Mouse (Mus musculus): Measurements from ENCODE around the gene Actn4.

Gene Actn4

DNA sequence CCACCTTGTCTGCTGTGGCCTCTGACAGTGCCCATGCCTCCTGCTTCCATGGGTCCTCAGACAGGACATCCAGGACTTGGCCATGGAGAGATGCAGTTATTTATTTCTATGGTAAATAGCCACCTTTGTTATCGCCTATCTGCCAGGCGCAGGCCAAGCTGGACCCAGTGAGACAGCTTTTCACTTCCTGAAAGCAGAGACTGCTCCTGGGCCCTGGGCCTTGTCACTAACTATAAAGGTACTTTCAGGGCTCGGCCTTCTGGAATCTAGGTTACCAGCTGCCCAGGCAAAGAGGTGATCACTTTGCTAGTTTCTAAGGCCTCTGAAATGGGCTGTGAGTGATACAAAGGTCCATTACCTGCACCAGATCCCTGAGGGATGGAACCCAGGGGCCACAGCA is 37.3 kb downstream of the Actn4 start:
- no peak for DNase-seq (ENCODE audit: low spot score)

DNA sequence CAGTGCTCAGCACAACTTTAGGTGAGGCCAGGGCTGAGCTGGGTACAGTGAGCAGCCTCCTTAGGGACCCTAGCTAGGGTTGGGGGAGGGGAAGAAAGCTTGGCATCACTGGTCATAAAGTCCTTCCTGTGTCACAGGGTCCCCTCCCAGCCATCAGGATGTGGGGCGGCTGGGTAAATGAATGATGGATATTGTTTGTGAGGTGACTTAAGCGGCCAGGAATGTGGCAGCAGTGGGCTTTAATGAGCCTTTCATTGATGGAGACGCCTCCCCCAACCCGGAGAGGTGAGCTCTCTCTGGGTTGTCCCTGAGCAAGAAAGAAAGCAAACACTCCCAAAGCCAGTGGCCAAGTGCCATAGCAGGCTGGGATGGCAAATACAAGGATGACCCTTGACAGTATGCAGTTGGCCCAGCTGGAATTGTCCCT is 38.3 kb downstream of the Actn4 start:
- no peak for DNase-seq (ENCODE audit: low spot score)

DNA sequence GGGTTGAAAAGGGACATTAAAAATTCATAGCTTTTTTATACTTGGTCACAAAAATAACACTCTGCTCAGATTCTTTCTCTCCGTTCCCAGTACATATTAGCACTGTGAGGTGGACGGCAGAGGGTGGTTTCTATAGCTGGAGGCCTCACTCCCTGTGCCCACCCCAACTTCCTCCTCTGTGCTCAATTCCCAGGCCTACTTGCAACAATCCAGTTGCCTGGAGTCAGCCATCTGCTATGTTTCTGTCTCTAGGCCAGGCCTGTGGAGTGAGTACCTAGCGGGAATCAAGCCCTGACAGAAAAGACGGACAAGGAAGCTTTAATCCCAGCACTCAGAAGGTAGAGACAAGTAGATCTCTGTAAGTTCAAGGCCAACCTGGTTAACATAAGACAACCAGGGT is 39.5 kb downstream of the Actn4 start:
- no peak for DNase-seq (ENCODE audit: low spot score)

DNA sequence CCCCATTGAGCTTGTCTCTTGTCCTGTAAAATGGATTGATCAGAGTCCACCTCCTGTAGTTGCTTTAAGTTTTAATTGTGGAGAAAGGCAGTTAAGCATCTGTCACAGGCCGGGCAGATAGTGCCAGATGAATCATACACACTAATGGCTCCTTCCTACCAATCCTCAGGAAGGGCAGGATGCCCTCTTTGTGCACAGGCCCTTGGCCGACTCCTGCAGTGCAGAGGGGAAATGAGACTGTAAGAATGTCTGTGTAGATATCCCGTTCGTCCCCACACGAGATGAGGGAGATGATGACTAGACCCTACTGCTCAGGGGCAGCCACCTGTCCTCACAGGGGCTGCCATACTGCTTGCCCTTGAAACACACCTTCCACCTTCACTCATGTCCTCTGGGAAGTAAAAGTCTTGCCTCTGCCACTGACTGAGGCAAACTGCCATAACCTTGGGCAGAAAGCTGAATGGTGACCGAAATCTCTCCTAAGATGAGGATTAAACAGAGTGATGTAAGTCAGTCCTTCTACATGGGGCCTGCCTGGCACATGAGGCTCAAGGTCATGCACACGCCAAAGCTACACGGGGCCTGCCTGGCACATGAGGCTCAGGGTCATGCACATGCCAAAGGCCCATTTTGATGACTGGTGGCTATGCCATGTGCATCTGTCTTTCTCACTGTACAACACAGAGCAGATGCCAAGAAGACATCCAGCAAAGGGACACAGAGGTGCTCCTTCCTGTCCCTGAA is 40.2 kb downstream of the Actn4 start:
- DNase-seq (ENCODE audit: low spot score): no peak

DNA sequence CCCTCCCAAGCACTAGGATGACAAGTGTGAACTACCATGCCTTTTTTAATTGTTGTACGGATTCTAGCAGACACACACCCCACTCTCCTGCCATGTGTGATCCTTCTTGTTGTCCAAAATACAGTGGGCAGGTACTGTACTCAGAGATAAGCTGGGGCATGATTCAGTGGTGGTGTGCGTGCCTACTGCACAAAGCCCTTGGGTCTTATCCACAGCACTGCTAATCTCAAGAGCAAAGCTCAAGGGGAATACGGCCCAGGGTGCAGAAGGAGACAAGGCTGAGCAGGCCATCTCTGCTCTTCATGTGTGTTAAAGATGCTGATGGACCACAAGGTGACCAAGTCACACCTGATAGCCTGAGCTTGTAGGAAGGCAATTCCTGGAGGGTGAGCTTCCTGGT is 41.0 kb downstream of the Actn4 start:
- no peak for DNase-seq (ENCODE audit: low spot score)

DNA sequence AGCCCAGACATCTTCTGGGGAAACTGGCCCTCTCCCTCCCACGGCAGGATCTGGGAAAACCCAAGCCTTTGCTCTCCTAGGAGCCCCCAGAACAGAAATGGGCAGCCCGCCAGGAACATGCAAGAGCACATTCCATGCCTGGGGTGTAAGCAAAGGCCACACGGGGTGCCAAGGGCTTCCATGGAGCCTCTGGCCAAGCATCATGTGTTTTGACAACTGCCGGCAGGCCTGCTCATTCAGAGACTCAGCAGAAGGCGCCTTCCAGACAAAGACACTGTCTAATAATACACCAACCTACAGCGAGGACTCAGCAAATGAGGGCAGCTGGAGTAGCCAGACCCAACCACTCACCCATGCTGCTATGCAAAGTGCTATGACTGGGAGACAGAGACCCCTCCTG is 42.3 kb downstream of the Actn4 start:
- peak; percentile 65 for DNase-seq (ENCODE audit: low spot score)

DNA sequence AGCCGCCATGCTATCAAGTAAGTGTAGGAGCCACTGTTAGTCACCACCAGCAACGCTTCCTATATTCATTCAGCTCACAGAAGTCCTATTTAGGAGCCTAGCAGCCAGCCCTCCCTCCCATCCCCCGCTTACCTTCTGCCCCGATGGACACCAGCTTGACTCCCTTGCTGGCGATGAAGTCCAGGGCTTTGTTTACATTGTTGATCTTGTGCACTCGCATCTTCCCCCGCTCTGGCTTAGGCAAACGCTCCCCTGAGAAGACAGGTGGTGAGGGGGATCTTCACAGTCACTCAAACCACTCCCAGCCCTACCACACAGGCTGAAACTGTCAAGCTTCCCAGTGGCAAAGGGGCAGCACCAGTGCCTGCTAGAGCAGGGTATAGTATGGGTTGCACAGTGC is 43.6 kb downstream of the Actn4 start:
- DNase-seq (ENCODE audit: low spot score): no peak

DNA sequence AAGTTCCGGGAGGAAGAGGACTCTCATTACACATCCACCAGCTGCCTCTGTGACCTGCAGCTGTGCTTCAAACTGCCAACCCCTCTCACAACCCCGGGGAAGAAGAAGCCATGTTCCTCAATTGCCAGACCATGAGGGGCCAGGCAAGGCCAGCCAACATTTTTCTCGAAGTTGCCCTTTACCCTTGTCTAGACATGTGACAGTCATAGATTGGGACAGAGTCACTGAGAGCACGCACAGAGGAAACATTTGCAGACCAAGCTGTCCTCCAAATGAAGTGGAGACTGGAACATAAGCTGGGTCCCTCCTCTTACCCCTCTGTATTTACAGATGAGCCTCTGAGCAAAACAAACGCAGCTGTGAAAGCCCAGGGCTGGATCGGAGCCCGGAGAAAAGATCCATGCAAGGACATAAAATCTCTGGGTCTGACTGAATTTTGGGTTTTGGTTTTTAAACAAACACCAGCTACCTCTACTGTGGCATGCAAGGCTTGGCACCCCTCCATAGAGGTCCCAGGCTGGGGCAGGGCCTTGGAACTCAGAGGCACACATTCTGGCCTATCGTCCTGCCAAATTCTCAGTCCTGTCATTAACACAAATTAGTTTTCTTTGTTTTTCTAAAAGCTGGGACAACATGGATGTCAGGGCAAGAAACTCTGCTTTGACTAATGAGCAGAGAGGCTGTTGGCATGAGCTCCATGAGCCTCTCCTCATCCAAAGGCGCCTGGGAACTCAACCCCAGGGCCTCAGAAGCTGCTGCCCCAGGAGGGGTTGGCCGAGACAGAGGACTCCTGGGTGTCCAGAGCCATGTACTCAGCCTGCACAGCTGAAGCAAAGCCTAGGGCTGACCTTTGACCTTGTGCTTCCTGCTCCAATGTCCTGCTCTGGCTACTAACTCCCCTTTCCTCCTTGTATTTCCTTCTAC is 44.4 kb downstream of the Actn4 start:
- DNase-seq (ENCODE audit: low spot score): peak; percentile 62

DNA sequence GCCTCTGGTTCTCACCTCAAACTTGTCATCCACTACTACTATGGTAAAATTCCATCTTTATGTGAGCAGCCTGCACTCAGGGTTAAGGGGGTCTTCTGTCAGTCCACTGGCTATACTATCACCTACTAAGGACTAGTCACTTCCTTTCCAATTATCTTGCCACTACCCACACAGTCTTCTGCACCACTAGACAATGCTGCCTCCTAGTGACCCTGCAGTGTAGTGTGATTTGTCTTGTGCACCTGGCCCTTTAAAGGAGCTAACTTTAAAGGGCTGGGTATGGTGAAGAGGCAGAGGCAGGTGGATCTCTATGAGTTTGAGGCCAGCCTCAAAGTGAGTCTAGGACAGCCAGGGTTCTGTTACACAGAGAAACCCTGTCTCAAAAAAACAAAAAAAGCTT is 45.6 kb downstream of the Actn4 start:
- no peak for DNase-seq (ENCODE audit: low spot score)

DNA sequence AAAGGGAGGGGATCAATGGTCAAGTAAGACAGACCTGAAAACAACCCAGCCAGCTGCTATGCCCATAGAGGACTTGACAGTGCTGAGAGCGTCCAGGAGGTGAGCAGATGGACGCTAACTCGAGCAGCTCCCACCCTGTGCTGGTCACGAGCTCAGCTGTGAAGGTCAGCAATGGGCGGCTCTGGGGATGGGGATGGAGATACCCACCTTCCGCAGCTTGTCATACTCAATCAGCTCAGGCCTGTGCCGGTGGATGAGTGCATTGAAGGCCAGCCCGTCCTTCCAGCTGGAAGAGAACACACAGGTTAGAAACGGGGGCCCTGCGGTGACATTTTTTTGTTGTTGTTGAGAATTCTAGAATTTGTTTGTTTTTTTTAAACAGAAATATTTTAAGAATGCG is 49.0 kb downstream of the Actn4 start:
- DNase-seq (ENCODE audit: low spot score): no peak

DNA sequence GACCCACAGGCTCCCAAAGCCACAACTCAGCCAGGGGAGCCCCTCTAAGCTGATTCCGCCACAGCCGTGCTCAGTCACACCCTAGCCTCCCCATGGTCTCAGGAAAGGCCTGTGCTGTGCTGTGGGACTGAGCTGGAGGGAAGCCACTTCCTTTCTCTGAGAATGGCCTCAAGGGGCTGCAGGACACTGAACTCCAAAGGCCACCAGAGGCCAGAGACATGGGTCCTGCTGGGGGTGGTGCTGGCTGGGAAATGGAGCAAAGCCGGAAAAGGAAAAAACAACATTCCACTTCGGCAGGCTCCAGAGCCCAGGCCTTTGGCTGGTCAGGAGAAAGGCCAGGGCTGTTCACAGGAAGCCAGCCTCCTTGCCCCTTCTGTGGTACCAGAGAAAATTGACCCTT is 50.5 kb downstream of the Actn4 start:
- DNase-seq (ENCODE audit: low spot score): no peak

DNA sequence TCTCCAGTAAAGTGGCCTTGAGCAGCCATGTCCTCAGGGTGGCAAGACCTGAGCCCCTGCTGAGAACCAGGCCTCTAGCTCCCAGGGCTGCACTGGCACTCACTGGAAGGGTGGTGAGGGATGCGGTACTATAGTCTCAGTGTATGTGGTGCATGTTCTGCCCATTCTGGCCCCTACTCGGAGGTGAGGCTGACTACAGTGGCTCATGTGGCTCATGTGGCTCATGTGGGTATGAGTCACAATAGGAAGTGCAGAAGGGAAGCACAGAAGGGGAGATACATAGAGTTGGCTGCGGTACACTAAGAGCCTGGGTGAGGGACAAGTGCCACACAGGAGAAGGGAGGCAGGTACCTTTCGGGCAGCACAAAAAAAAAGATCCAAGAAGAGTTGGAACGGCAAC is 54.9 kb downstream of the Actn4 start:
- no peak for DNase-seq (ENCODE audit: low spot score)

DNA sequence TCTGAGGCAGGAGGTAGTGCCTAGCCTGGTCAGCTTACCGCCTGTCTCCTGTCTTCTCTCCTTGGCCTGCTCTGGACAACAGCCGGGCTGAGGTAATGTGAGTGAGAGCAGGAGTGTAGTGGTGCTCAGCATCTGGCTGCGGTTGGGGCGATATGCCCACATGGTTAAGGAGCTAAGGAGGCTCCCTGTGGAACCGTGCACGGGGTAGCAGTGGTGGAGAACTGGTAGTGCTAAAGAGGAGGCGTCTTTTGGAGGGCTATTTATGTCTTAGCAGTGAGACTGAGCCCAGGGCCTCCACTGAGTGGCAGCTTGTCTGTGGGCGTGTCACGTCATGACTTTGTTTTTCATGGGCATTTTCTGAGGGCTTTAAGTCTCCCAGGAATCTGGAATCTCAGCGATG is 58.4 kb downstream of the Actn4 start:
- no peak for DNase-seq (ENCODE audit: low spot score)

DNA sequence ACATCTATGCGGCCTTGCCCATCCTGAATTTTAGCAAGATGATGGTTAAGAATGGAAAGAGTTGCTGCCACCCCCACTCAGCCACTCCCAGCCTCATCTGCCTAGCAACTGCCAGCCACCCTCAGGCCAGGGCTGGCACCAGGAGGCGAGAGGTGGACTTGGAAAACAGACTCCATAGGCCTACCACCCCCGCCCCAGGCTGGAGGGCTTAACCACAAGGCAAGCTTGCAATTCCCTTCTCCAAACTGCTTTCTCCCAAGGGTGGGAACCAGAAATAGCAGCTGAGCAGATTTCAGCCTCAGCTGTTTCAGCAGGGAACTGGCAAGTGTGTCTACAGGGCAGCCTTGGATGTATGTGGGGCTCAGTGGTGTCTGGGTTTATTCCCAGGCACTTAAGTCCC is 59.3 kb downstream of the Actn4 start:
- no peak for DNase-seq (ENCODE audit: low spot score)

DNA sequence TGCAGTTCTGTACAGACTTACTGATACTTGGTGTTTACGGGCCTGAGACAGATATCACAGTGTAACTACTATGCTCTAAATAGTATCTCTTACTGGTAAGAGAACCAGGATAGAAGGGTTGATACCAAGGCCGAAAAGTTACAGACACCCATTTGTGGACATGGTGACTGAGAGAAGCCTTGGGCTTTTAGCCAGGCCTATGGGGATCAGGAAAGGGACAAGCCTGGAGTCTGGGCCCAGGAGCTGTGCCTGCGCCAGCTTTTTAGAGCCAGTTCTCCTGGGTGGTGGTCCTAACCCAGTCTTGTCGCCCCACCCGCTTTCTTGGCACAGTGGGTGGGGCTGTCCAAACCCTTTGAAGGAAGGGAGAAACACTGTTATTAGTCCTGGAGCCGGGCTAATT is 60.0 kb downstream of the Actn4 start:
- DNase-seq (ENCODE audit: low spot score): no peak

DNA sequence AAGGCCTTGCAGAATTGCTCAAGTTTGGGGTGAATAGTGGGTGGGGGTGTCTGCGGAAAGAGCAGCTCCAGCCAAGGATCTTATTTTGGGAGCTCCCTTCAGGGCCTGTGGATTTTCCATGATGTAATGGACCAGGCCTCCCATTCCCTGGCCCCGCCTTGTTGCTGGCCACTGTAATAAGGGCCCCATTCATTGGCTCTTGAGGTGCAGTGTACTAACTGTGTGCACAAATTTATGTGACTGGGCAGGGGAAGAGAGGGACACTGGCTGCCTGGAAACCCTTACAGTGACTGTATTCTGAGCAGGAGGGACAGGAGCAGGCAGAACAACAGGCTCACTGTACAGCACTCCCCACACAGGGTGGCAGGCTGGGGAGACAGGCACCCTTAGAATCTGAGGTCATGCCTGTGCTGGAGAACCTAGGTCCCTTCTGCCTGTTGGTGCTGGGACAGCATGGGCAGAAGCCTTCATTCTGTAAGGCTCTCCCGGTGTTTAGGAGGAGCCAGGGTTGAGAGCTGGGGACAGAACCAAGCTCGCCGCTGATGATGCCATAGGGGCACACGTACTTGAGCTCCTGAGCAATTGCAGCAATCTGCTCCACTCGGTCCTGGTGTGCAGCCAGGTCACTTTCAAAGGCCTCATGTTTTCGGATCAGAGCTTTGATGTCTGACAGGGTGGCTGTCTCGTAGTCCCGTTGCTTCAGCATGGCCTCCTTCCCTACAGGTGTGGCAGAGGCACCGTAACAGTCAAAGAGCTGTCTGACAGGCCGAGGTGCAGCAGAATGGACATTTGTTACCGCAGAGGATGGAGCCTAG is 60.6 kb downstream of the Actn4 start:
- no peak for DNase-seq (ENCODE audit: low spot score)

DNA sequence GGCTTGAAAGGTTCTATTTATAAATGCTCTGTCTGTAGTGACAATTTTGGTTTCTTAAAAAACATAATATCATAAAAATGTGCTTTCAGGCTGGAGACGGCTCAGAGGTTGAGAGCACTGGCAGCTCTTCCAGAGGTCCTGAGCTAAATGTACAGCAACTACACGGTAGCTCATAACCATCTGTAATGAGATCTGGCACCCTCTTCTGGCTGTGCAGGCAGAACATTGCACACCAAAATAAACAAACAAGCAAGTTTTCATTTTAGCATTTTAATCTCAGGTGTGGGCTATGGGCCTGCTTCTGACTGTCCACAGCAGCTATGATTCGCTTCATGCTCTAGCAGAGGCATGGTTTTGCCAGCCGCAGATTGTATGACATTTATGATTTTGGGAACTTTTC is 62.2 kb downstream of the Actn4 start:
- DNase-seq (ENCODE audit: low spot score): no peak

DNA sequence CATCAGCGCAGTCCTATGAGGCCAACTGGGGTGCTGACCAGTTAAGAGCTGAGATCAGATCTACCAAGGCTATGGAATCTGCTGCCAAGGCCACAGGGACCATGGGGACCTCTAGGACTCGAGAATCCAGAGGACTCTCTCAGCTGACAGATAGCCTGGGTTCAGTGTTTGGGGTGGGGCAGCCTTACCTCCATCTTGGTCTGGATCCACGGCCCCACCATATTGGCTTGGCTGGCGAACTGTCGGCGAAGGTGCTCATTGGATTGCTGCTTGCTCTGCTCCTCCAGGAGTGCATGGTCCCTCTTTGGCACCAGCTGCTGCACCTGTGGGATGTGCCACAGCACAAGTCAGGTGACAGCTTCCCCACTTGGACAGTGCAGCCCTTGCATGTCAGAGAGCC is 64.5 kb downstream of the Actn4 start:
- no peak for DNase-seq (ENCODE audit: low spot score)

DNA sequence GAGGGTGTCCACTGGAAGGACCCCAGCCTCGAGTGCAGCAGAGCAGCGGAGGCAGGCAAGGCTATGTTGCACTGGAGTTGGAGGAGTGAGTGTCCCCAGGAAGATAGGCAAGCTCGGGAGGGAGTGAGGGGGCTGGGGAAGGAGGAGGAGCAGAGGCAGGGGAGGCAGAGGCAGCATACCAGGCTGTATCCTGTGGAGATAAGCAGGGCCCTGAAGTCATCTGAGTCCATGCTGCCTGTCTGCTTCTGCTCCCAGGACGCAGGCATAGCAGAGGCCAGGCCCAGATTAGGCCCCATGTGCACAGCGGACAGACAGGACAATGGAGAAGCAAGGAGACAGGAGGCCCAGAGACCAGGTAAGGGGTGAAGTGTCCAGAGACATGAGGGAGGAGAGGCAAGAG is 67.2 kb downstream of the Actn4 start:
- peak; percentile 84 for DNase-seq (ENCODE audit: low spot score)

DNA sequence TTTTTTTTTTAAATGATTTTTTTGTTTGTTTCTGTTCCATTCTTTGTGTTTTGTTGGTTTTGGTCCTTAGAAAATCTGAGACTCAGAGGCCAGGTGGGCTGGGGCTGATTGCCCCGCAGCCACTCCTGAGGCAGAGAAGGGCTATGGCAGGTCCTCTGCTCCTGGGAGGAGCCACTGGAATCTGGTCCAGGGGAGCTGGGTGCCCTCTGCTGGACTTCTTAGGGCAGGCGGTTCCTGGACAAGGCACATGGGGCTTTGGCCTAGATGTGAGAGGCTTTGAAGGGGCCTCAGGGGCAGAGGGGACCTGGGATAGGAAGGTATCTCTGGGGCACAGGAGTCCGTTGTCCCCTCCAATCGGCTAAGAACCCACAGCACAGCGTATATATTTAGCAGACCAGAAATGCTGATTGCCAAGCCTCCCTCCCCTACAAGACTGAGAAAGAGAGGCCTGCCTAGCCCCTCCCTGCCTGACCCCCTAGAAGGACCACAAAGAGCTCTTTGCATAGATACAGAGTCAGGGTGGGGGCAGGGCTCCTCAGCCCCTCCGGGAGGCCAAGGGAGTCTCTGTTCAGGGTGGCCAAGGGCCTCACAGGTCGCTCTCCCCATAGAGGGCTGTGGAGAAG is 68.4 kb downstream of the Actn4 start:
- DNase-seq (ENCODE audit: low spot score): peak; percentile 47

DNA sequence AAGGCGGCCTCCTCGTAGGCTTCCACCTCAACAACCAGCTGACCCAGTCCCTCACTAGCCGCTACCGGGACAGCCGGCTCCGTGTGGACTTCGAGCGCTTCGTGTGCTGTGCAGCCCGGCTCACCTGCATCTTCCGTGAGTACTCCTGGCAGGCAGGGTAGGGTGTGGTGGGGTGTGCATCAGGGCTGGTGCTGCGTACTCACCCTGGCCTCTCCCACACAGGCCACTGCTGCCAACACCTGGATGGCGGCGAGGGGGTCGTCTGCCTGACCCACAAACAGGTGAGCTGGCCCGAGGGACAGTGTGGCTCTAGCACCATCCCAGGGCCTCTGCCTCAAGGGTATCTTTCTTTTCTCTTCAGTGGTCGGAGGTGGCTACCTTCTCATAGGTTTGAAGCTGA is 69.5 kb downstream of the Actn4 start:
- no peak for DNase-seq (ENCODE audit: low spot score)

DNA sequence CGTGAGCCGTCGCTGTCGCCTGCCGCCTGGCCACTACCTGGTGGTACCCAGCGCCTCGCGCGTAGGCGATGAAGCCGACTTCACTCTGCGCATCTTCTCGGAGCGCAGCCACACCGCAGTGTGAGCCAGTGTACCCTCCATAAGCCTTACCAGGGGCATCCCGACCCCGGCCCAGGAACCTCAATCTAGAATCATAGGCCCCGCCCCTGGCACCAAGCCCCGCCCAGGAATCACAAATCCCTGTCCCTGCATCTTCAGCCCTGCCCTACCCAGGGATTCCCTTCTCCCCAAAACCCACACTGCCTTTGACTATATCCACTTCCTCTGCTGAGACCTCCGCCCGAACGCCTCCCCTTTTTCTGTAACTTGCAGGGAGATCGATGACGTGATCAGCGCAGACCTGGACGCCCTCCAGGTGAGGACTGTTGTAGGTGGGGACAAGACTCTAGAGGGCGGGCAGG is 73.4 kb downstream of the Actn4 start:
- no peak for DNase-seq (ENCODE audit: low spot score)
